Comparison of ENCODE assay signal across 23 mouse cellular contexts in the genomic region with DNA sequence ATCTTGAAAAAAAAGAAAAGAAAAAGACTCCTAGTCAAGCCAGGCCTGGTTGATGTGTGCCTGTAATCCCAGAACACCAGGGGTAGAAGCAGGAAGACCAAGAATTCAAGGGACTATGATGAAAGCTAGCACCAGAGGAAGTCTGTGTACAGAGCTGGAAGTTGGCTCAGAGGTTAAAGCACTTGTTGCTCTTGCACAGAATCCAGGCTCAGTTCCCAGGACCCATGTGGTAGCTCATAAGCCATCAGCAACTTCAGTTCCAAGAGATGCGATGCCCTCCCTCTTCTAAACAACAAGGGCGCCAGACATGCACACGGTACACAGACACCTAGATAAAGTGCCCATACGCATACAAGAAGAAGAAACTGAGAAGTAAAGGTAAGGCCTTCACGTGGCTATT. TPM values are rescaled to one million over a fixed set of nuclear protein-coding genes. Genes with fewer than 3 reads are reported as not detected.
DNase-seq lines count a peak whose midpoint lies in the region; ATAC-seq and TF ChIP-seq lines count a peak whose summit lies in the region.
"Had no signal": no experiment of that assay in that cellular context is flagged by ENCODE, and none has a peak within 500 bp of the region (broad histone marks: within the 10 kb centered on the region; RNA-seq: fewer than 3 reads in every experiment).

No protein-coding gene starts in this region.

- WGBS in heart, postnatal 0 days: 63% methylated on average over 5 of the region's 5 CpGs

- intact Hi-C loops in heart, postnatal 25 days (cut with DNase I): no loop called here

- no peak for TF ChIP-seq CTCF in heart, postnatal 0 days (IDR thresholded peaks at IDR 0.05; ENCODE audit: low read depth)

- peak; percentile 50; the same call in 1 of the 2 replicates for ATAC-seq in heart, postnatal 0 days (ENCODE audit: insufficient read depth, low read depth)
- ATAC-seq: activated CD4-positive, CD25-positive, alpha-beta regulatory T cell, adult 4 months; CD4-positive, CD25-positive, alpha-beta regulatory T cell, adult 4 months; forebrain, postnatal 0 days; hindbrain, postnatal 0 days; intestine, postnatal 0 days had no signal

- no peak overlapping the region for H3K4me2 ChIP-seq in heart, postnatal 0 days (ENCODE audit: low read depth, low read length)
- H3K4me2 ChIP-seq: embryonic facial prominence, embryonic 15.5 days; kidney, embryonic 15.5 days; limb, embryonic 12.5 days; liver, embryonic 15.5 days; neural tube, embryonic 15.5 days had no signal

- no peak overlapping the region for H3K4me3 ChIP-seq in heart, postnatal 0 days (ENCODE audit: low read depth, low read length)
- H3K4me3 ChIP-seq: embryonic facial prominence, embryonic 15.5 days; kidney, embryonic 15.5 days; limb, embryonic 12.5 days; liver, embryonic 15.5 days; megakaryocyte, embryonic 14.5 days; neural tube, embryonic 15.5 days had no signal

- no peak for TF ChIP-seq EP300 in heart, postnatal 0 days (IDR thresholded peaks at IDR 0.05; ENCODE audit: low read depth)

- peaks cover 32% of the 10 kb centered on the region for H3K4me1 ChIP-seq in heart, postnatal 0 days (ENCODE audit: control insufficient read depth, insufficient read depth)

- H3K9ac ChIP-seq in heart, postnatal 0 days (replicated peaks; ENCODE audit: low read depth, low read length): no peak overlapping the region
- H3K9ac ChIP-seq: embryonic facial prominence, embryonic 15.5 days; forebrain, postnatal 0 days; kidney, embryonic 15.5 days; limb, embryonic 12.5 days; liver, embryonic 15.5 days; neural tube, embryonic 15.5 days had no signal

- DNase-seq in adrenal gland, postnatal 14 days: peak; percentile 24
- DNase-seq in adrenal gland, postnatal 4 days (ENCODE audit: low spot score in 2 of 2): no peak
- peak; percentile 97 for DNase-seq in heart, adult 11 months
- DNase-seq in heart, postnatal 25 days (ENCODE audit: low spot score): no peak
- peak; percentile 17 for DNase-seq in NIH3T3 (ENCODE audit: low read depth)
- DNase-seq in heart, postnatal 0 days (ENCODE audit: low spot score): peak; percentile 28
- DNase-seq in neural tube, embryonic 10.5 days (ENCODE audit: extremely low spot score, low spot score): no peak
- no peak for DNase-seq in right cerebral cortex, postnatal 14 days
- DNase-seq: adrenal gland, postnatal 25 days; forebrain, postnatal 0 days; lung, postnatal 14 days; midbrain, embryonic 14.5 days; thymus, postnatal 4 days had no signal

- no peaks in the 10 kb centered on the region for H3K27me3 ChIP-seq in heart, postnatal 0 days (ENCODE audit: control insufficient read depth, insufficient read depth, low read length)
- H3K27me3 ChIP-seq: embryonic facial prominence, embryonic 15.5 days; kidney, embryonic 15.5 days; limb, embryonic 12.5 days; liver, embryonic 15.5 days; megakaryocyte, embryonic 14.5 days; neural tube, embryonic 15.5 days had no signal

- H3K9me3 ChIP-seq in heart, postnatal 0 days (replicated peaks; ENCODE audit: control insufficient read depth, low read length): no peaks in the 10 kb centered on the region
- H3K9me3 ChIP-seq: embryonic facial prominence, embryonic 15.5 days; kidney, embryonic 15.5 days; limb, embryonic 12.5 days; liver, embryonic 15.5 days; megakaryocyte, embryonic 14.5 days; neural tube, embryonic 15.5 days had no signal

- H3K27ac ChIP-seq in heart, postnatal 0 days (ENCODE audit: low read depth): no peak overlapping the region
- H3K27ac ChIP-seq: embryonic facial prominence, embryonic 15.5 days; hindbrain, postnatal 0 days; kidney, embryonic 15.5 days; limb, embryonic 12.5 days; liver, embryonic 15.5 days; neural tube, embryonic 15.5 days had no signal

- peaks cover 40% of the 10 kb centered on the region for H3K36me3 ChIP-seq in heart, postnatal 0 days (replicated peaks; ENCODE audit: control insufficient read depth, insufficient read depth, low read length)

RNA-seq across cellular contexts. Expression of gene Ubr2, which starts 8.0 kb away (rescaled TPM):
- total RNA-seq in adrenal gland, postnatal 14 days (2021): 73.5 and 76.3 TPM in 2 replicates
- 10 to 100 TPM; 73.2 to 75.1 TPM for total RNA-seq in adrenal gland, postnatal 4 days (2021)
- 10 to 100 TPM; 65.7 to 73.5 TPM for total RNA-seq in heart, postnatal 25 days (2021)
- 33.4 and 37.4 TPM in 2 replicates for total RNA-seq in heart, postnatal 0 days (2014; rRNA removed; ENCODE audit: low replicate concordance)
- polyA plus RNA-seq in heart, postnatal 0 days (2015; fragmentation: Nextera tagmentation; extraction: Ambion mirVana): 10.8 and 11.2 TPM in 2 replicates

Comparison
In these comparisons a context has a peak if more than half of its experiments do, and no peak if none do; other contexts are left out.
1. DNase-seq: peak in adrenal gland, postnatal 14 days (single experiment), heart, adult 11 months (single experiment), NIH3T3 (single experiment) and heart, postnatal 0 days (single experiment); none in adrenal gland, postnatal 4 days (0 of 2), heart, postnatal 25 days (single experiment), neural tube, embryonic 10.5 days (single experiment) and right cerebral cortex, postnatal 14 days (single experiment).